Mouse (Mus musculus): ENCODE measurements around the gene Slc36a3. TPM values are rescaled to one million over a fixed set of nuclear protein-coding genes. Genes with fewer than 3 reads are reported as not detected.

Gene Slc36a3
- polyA plus RNA-seq, 1 experiment from 2014 or later: not detected

DNA sequence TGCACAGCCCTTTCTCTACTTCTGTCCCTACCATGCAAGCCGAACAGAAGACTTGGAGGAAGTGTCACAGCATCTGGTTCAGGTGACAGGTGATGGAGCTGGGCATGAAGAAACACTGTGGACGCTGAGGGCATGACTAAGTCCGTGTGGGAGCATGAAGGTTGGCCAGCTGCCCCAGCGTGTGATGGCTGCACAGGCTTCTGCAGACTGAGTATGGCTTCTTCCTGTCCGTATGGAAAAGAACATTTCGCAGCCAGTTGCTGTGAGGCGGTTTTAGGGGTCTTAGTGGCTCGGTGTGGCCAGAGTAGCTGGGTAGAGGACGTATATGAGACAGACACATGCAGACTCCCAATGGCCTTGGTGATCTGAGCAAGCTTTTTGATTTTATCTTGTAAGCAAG lies 70.3 kb downstream of the Slc36a3 start:
- Histone ChIP-seq H3K4me3 (ENCODE audit: low read depth, low read length) (no peak overlapping the region), H3K27ac (ENCODE audit: low read depth, low read length) (no peak overlapping the region), H3K9me3 (ENCODE audit: control insufficient read depth, low read length) (no peaks in the 10 kb centered on the region), H3K9ac (ENCODE audit: low read depth, low read length) (no peak overlapping the region), H3K4me1 (replicated peaks; ENCODE audit: control insufficient read depth, insufficient read depth, low read length) (no peaks in the 10 kb centered on the region), H3K27me3 (ENCODE audit: control insufficient read depth, insufficient read depth, low read length) (peaks cover 2% of the 10 kb centered on the region), H3K36me3 (ENCODE audit: control insufficient read depth, insufficient read depth, low read length) (no peaks in the 10 kb centered on the region), H3K4me2 (replicated peaks; ENCODE audit: low read depth, low read length) (no peak overlapping the region)
- no peak for ATAC-seq (ENCODE audit: low FRiP score)
- WGBS: 88% methylated on average over 9 of the region's 9 CpGs
- DNase-seq (ENCODE audit: low spot score): no peak

GRCm38 (mm10) chr11:55079180-55079579 lies 72.3 kb downstream of the Slc36a3 start:
- no peak overlapping the region for H3K4me2 ChIP-seq (replicated peaks; ENCODE audit: low read depth, low read length)
- whole genome bisulfite sequencing: 61% methylated on average over 4 of the region's 4 CpGs
- no peaks in the 10 kb centered on the region for H3K9me3 ChIP-seq (ENCODE audit: control insufficient read depth, low read length)
- peaks cover 2% of the 10 kb centered on the region for H3K27me3 ChIP-seq (ENCODE audit: control insufficient read depth, insufficient read depth, low read length)
- no peaks in the 10 kb centered on the region for H3K4me1 ChIP-seq (replicated peaks; ENCODE audit: control insufficient read depth, insufficient read depth, low read length)
- ATAC-seq (ENCODE audit: low FRiP score) (no peak), DNase-seq (ENCODE audit: low spot score) (no peak)
- no peak overlapping the region for H3K4me3 ChIP-seq (ENCODE audit: low read depth, low read length)
- H3K36me3 ChIP-seq (ENCODE audit: control insufficient read depth, insufficient read depth, low read length): no peaks in the 10 kb centered on the region
- no peak overlapping the region for H3K9ac ChIP-seq (ENCODE audit: low read depth, low read length)
- H3K27ac ChIP-seq (ENCODE audit: low read depth, low read length): no peak overlapping the region

GRCm38 (mm10) chr11:55078502-55078901 lies 73.0 kb downstream of the Slc36a3 start:
- no peak for ATAC-seq (ENCODE audit: low FRiP score)
- Histone ChIP-seq H3K27ac (ENCODE audit: low read depth, low read length) (no peak overlapping the region), H3K4me1 (replicated peaks; ENCODE audit: control insufficient read depth, insufficient read depth, low read length) (no peaks in the 10 kb centered on the region), H3K27me3 (ENCODE audit: control insufficient read depth, insufficient read depth, low read length) (peaks cover 2% of the 10 kb centered on the region), H3K9me3 (ENCODE audit: control insufficient read depth, low read length) (no peaks in the 10 kb centered on the region), H3K4me2 (replicated peaks; ENCODE audit: low read depth, low read length) (peak overlapping the region; percentile 77; the same call in 1 of the 2 replicates), H3K4me3 (ENCODE audit: low read depth, low read length) (no peak overlapping the region), H3K9ac (ENCODE audit: low read depth, low read length) (no peak overlapping the region), H3K36me3 (ENCODE audit: control insufficient read depth, insufficient read depth, low read length) (no peaks in the 10 kb centered on the region)
- 52% methylated on average over 3 of the region's 3 CpGs for WGBS
- DNase-seq (ENCODE audit: low spot score): no peak

DNA sequence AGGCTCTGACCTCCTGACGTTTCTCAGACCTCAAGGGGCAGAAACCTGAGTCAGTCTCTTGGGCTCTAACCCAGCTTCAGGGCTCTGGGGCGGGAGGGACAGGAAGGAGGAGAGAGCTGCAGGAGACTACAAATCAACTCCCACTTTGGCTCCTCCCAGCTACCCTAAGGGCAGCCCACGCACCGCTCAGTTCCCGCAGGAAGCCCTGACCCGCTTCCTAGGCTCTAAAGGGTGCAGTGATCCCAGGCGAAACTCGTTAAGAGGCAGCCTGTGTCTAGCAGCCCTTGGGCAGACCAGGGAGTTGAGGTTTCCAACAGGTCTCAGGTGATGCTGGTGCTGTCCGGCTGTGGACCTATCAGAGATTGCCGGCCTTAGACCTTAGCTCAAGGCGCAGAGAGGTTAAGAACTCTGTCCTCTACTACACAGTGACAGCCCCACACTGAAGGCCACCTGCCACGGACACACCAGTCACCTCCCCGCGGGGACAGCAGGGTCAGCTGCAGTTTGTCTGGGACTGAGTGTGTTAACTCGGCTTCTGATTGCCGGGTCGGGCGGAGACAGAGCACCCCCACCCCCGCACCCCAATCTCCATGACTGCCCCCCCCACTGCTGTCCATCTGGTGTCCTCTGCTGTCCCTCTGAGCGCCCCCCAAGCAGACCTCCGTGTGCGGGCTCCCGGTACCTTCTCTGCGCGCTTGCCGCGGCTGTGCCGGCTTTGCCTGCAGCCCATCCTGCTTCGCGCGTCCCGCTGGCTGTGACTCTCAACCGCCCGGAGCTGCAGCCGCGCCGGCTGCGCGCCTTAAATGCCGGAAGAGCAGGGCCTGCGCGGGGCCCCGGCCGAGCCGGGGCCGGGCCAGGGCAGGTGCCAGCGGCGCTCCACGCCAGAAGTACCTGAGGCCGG lies 73.9 kb downstream of the Slc36a3 start, which contains the start of gene Ccdc69:
Gene Ccdc69 (minus strand): TSS at position 801 of the 901 bp plus-strand sequence.
- Histone ChIP-seq H3K4me2 (replicated peaks; ENCODE audit: low read depth, low read length) (peak within 1 kb of the TSS; percentile 77), H3K4me3 (ENCODE audit: low read depth, low read length) (peak within 1 kb of the TSS; percentile 31), H3K27me3 (ENCODE audit: control insufficient read depth, insufficient read depth, low read length) (peaks cover 2% of the 10 kb centered on the region), H3K9ac (ENCODE audit: low read depth, low read length) (peak within 1 kb of the TSS; percentile 40), H3K4me1 (replicated peaks; ENCODE audit: control insufficient read depth, insufficient read depth, low read length) (no peaks in the 10 kb centered on the region), H3K36me3 (ENCODE audit: control insufficient read depth, insufficient read depth, low read length) (no peaks in the 10 kb centered on the region), H3K27ac (ENCODE audit: low read depth, low read length) (no peak within 1 kb of the TSS), H3K9me3 (ENCODE audit: control insufficient read depth, low read length) (no peaks in the 10 kb centered on the region)
- under 1% methylated on average over 48 of the region's 50 CpGs for whole genome bisulfite sequencing
- DNase-seq (ENCODE audit: low spot score) (peak; percentile 67), ATAC-seq (ENCODE audit: low FRiP score) (peak; percentile 40; the same call in 1 of the 2 replicates)

GRCm38 (mm10) chr11:55076234-55076633 lies 75.3 kb downstream of the Slc36a3 start:
- no peaks in the 10 kb centered on the region for H3K9me3 ChIP-seq (ENCODE audit: control insufficient read depth, low read length)
- DNase-seq (ENCODE audit: low spot score): no peak
- H3K4me1 ChIP-seq (replicated peaks; ENCODE audit: control insufficient read depth, insufficient read depth, low read length): no peaks in the 10 kb centered on the region
- no peak overlapping the region for H3K4me2 ChIP-seq (replicated peaks; ENCODE audit: low read depth, low read length)
- H3K4me3 ChIP-seq (ENCODE audit: low read depth, low read length): no peak overlapping the region
- no peak overlapping the region for H3K9ac ChIP-seq (ENCODE audit: low read depth, low read length)
- H3K27ac ChIP-seq (ENCODE audit: low read depth, low read length): no peak overlapping the region
- 90% methylated on average over 5 of the region's 5 CpGs for WGBS
- H3K36me3 ChIP-seq (ENCODE audit: control insufficient read depth, insufficient read depth, low read length): no peaks in the 10 kb centered on the region
- H3K27me3 ChIP-seq (ENCODE audit: control insufficient read depth, insufficient read depth, low read length): peaks cover 2% of the 10 kb centered on the region
- ATAC-seq (ENCODE audit: low FRiP score): no peak

- Histone ChIP-seq H3K9me3 (ENCODE audit: control insufficient read depth, low read length) (no peaks in the 10 kb centered on the region), H3K4me2 (replicated peaks; ENCODE audit: low read depth, low read length) (no peak overlapping the region), H3K4me3 (ENCODE audit: low read depth, low read length) (no peak overlapping the region), H3K27ac (ENCODE audit: low read depth, low read length) (no peak overlapping the region), H3K4me1 (replicated peaks; ENCODE audit: control insufficient read depth, insufficient read depth, low read length) (no peaks in the 10 kb centered on the region), H3K9ac (ENCODE audit: low read depth, low read length) (no peak overlapping the region), H3K36me3 (ENCODE audit: control insufficient read depth, insufficient read depth, low read length) (no peaks in the 10 kb centered on the region), H3K27me3 (ENCODE audit: control insufficient read depth, insufficient read depth, low read length) (peaks cover 2% of the 10 kb centered on the region)
- DNase-seq (ENCODE audit: low spot score): no peak
- ATAC-seq (ENCODE audit: low FRiP score): no peak
- 96% methylated on average over 2 of the region's 2 CpGs for WGBS
Measured at GRCm38 (mm10) chr11:55075602-55076001, 75.9 kb downstream of the Slc36a3 start.

Other genes with a start within 250 kb of the Slc36a3 start
- 91.4 and 114 TPM in 2 replicates for gene Gpx3, start 249.3 kb downstream of the Slc36a3 start, polyA plus RNA-seq (2014; fragmentation: Nextera tagmentation; extraction: Ambion mirVana)
- gene Tnip1, start 188.8 kb downstream of the Slc36a3 start, polyA plus RNA-seq (2014; fragmentation: Nextera tagmentation; extraction: Ambion mirVana): 9.8 and 10.3 TPM in 2 replicates
- 90.2 and 91.6 TPM in 2 replicates for gene Anxa6, start 118.3 kb downstream of the Slc36a3 start, polyA plus RNA-seq (2014; fragmentation: Nextera tagmentation; extraction: Ambion mirVana)
- gene Ccdc69, start 73.6 kb downstream of the Slc36a3 start, polyA plus RNA-seq (2014; fragmentation: Nextera tagmentation; extraction: Ambion mirVana): 0.36 and 1.1 TPM in 2 replicates
- 14.1 and 15.6 TPM in 2 replicates for gene Gm2a, start 53.6 kb downstream of the Slc36a3 start, polyA plus RNA-seq (2014; fragmentation: Nextera tagmentation; extraction: Ambion mirVana)
- 0.65 and 0.67 TPM in 2 replicates for gene Slc36a2, start 33.4 kb upstream of the Slc36a3 start, polyA plus RNA-seq (2014; fragmentation: Nextera tagmentation; extraction: Ambion mirVana)
- 2.0 and 3.2 TPM in 2 replicates for gene Slc36a1, start 52.6 kb upstream of the Slc36a3 start, polyA plus RNA-seq (2014; fragmentation: Nextera tagmentation; extraction: Ambion mirVana)
- gene Fat2, start 184.9 kb upstream of the Slc36a3 start, polyA plus RNA-seq (2014; fragmentation: Nextera tagmentation; extraction: Ambion mirVana): 0.06 and 0.08 TPM in 2 replicates

Data from hindbrain, embryonic 11.5 days (tissue).